Mouse (Mus musculus): ENCODE data around the gene Haao. TPM values are rescaled to one million over a fixed set of nuclear protein-coding genes. Genes with fewer than 3 reads are reported as not detected.

The Haao gene
- polyA plus RNA-seq (2014; fragmentation: Nextera tagmentation; extraction: Ambion mirVana), result 0.37 and 0.92 TPM in 2 replicates

DNA sequence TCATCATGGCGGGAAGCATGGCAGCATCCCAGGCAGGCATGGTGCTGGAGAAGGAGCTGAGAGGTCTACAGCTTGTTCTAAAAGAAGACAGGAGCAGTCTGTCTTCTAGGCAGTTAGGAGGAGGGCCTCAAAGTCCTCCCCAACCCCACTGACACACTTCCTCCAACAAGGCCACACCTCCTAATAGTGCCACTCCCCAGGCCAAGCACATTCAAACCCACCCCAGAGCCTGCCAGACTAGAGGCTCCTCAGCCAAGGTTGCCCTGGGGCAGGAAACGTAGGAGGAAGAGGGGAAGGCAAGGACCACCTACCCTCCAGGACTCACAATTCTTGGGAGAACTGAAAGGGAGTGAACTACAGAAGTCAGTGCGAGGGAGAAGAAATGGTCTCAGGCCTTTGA, at the start of gene Haao:
TSS of gene Haao (minus strand) at position 149 of the 400 bp plus-strand sequence.
- Histone ChIP-seq H3K4me1 (ENCODE audit: control insufficient read depth, insufficient read depth, low read length) (no peaks in the 10 kb centered on the region), H3K4me2 (ENCODE audit: low read depth, low read length) (no peak within 1 kb of the TSS), H3K9me3 (ENCODE audit: control insufficient read depth, low read length) (no peaks in the 10 kb centered on the region), H3K9ac (ENCODE audit: low read depth, low read length) (no peak within 1 kb of the TSS), H3K36me3 (ENCODE audit: control insufficient read depth, insufficient read depth, low read length) (no peaks in the 10 kb centered on the region), H3K27me3 (replicated peaks; ENCODE audit: control insufficient read depth, insufficient read depth, low read length) (no peaks in the 10 kb centered on the region), H3K27ac (replicated peaks; ENCODE audit: low read depth, low read length) (no peak within 1 kb of the TSS), H3K4me3 (ENCODE audit: low read depth, low read length) (no peak within 1 kb of the TSS)
- no peak for DNase-seq (ENCODE audit: low spot score)
- ATAC-seq (ENCODE audit: low read depth), result no peak
- 76% methylated on average over 3 of the region's 3 CpGs for WGBS

DNA sequence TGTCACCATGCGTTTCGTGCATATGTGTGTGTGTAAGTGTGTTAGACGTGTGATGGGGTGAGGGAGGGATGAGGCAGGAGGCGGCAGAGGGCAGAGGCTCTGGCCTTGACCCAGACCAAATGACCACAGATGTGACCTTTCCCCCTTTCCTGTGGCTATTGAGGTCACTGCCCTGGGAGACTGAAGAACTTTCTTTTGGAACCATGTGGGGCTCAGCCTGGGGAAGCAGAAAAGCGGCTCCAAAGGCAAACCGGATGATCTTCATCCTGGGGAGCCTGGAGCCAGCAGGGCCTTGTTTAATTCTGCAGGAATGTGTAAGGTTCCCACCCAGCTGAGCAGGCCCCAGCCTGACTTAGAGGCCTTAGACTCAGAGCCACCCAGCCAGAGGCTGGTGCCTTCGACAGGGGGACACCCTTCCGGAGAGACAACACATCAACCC, 49.6 kb upstream of the Haao start:
- no peaks in the 10 kb centered on the region for H3K36me3 ChIP-seq (ENCODE audit: control insufficient read depth, insufficient read depth, low read length)
- no peaks in the 10 kb centered on the region for H3K9me3 ChIP-seq (ENCODE audit: control insufficient read depth, low read length)
- H3K9ac ChIP-seq (ENCODE audit: low read depth, low read length), result peak overlapping the region; percentile 25; the same call in 1 of the 2 replicates
- DNase-seq (ENCODE audit: low spot score), result peak; percentile 75
- WGBS, result 46% methylated on average over 8 of the region's 8 CpGs
- no peak for ATAC-seq (ENCODE audit: low read depth)
- H3K4me1 ChIP-seq (ENCODE audit: control insufficient read depth, insufficient read depth, low read length), result peaks cover 28% of the 10 kb centered on the region
- no peak overlapping the region for H3K4me2 ChIP-seq (ENCODE audit: low read depth, low read length)
- H3K4me3 ChIP-seq (ENCODE audit: low read depth, low read length), result no peak overlapping the region
- H3K27ac ChIP-seq (replicated peaks; ENCODE audit: low read depth, low read length), result peak overlapping the region; percentile 41
- H3K27me3 ChIP-seq (replicated peaks; ENCODE audit: control insufficient read depth, insufficient read depth, low read length), result no peaks in the 10 kb centered on the region

DNA sequence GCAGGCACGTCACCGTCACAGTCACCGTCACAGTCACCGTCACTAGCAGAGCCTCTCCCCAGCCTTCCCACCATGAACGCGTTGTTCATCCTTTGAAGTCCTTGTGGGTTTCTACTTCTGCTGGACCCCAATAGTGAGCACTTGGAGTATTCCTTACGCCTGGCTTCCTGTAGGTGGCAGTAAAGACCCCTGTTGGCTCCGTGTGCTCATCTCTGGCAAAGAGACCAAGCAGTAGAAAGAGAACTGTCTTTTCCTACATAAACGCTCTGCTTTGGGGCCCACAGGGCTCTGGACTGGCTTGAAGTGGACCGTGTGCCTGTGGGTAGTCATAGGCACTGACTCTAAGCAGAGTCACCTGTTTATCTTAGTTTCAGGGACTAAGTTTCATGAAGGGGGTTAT, 49.0 kb upstream of the Haao start:
- Histone ChIP-seq H3K27me3 (replicated peaks; ENCODE audit: control insufficient read depth, insufficient read depth, low read length) (no peaks in the 10 kb centered on the region), H3K4me1 (ENCODE audit: control insufficient read depth, insufficient read depth, low read length) (peaks cover 25% of the 10 kb centered on the region), H3K36me3 (ENCODE audit: control insufficient read depth, insufficient read depth, low read length) (no peaks in the 10 kb centered on the region), H3K9ac (ENCODE audit: low read depth, low read length) (no peak overlapping the region), H3K4me2 (ENCODE audit: low read depth, low read length) (no peak overlapping the region), H3K27ac (replicated peaks; ENCODE audit: low read depth, low read length) (peak overlapping the region; percentile 41; the same call in 1 of the 2 replicates), H3K4me3 (ENCODE audit: low read depth, low read length) (no peak overlapping the region), H3K9me3 (ENCODE audit: control insufficient read depth, low read length) (no peaks in the 10 kb centered on the region)
- 16% methylated on average over 10 of the region's 10 CpGs for WGBS
- peak; percentile 34 for ATAC-seq (ENCODE audit: low read depth)
- DNase-seq (ENCODE audit: low spot score), result peak; percentile 83

DNA sequence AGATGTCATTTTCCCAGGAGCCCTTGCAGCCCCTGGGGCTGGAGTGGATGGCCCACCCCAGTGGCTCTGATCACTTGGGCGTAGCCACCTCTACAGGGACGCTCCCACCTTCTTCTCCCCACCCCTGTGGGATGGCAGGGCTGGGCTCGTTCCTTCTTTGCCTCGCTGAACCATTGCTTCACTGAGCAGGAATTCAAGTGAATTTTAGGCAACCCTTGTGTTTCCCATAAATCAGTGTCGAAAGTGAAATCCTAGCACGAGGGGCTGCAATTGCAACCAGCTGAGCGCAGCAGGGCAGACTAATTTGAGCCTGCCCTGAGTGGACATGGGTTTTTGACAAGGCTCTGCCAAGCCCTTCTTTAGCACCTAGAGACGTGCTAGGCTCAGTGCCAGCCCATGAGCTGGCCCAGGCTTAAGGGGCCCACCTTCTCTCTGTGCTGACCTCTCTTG, 47.6 kb upstream of the Haao start:
- ATAC-seq (ENCODE audit: low read depth), result peak; percentile 51; the same call in 1 of the 2 replicates
- Histone ChIP-seq H3K27me3 (replicated peaks; ENCODE audit: control insufficient read depth, insufficient read depth, low read length) (no peaks in the 10 kb centered on the region), H3K27ac (replicated peaks; ENCODE audit: low read depth, low read length) (peak overlapping the region; percentile 70), H3K4me2 (ENCODE audit: low read depth, low read length) (no peak overlapping the region), H3K9ac (ENCODE audit: low read depth, low read length) (0 out of 2 replicates have a peak overlapping the region, but pooled peaks have one; percentile 27), H3K36me3 (ENCODE audit: control insufficient read depth, insufficient read depth, low read length) (no peaks in the 10 kb centered on the region), H3K4me3 (ENCODE audit: low read depth, low read length) (no peak overlapping the region), H3K9me3 (ENCODE audit: control insufficient read depth, low read length) (no peaks in the 10 kb centered on the region), H3K4me1 (ENCODE audit: control insufficient read depth, insufficient read depth, low read length) (peaks cover 33% of the 10 kb centered on the region)
- WGBS, result 26% methylated on average over 8 of the region's 8 CpGs
- peak; percentile 71 for DNase-seq (ENCODE audit: low spot score)

DNA sequence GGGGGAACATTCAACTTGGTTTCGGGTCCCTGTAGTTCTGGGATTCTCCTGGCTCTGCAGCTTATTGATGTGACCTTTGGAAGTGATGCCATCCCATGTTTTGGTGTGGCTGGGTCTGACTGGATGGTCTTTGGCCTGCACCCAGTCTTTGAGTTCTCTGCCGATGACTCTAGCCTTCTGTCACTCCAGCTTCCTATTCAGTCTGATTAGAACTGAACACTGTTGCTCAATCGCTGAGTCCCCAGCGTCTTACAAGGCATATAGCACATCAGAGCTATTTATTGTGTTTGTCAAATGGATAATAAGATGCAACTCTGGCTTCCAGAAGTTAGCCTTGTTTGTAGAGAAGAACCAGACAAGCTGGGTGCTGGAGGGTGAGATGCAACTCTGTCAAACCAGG, 45.4 kb upstream of the Haao start:
- Histone ChIP-seq H3K4me3 (ENCODE audit: low read depth, low read length) (no peak overlapping the region), H3K27me3 (replicated peaks; ENCODE audit: control insufficient read depth, insufficient read depth, low read length) (no peaks in the 10 kb centered on the region), H3K9me3 (ENCODE audit: control insufficient read depth, low read length) (no peaks in the 10 kb centered on the region), H3K4me2 (ENCODE audit: low read depth, low read length) (no peak overlapping the region), H3K27ac (replicated peaks; ENCODE audit: low read depth, low read length) (no peak overlapping the region), H3K36me3 (ENCODE audit: control insufficient read depth, insufficient read depth, low read length) (no peaks in the 10 kb centered on the region), H3K4me1 (ENCODE audit: control insufficient read depth, insufficient read depth, low read length) (peaks cover 47% of the 10 kb centered on the region), H3K9ac (ENCODE audit: low read depth, low read length) (no peak overlapping the region)
- DNase-seq (ENCODE audit: low spot score) (no peak), ATAC-seq (ENCODE audit: low read depth) (no peak)
- WGBS, result 85% methylated on average over 4 of the region's 4 CpGs

DNA sequence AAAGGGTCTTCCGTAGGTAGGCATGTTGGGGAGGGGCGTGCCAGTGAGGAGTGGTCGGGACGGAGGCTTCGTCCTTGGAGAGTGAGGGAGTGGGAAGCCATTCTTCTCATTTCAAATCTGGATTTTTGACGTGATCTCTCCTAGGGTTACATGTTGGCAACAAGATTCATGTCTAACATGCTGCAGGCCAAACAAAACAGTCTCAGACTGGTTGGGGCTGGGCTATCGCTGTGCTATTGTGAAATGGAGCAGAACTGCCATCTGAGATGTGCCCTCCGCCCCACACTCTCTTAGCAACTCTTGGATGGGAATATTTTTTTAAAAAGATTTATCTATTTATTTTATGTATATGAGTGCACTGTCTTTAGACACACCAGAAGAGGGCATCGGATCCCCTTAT, 44.1 kb upstream of the Haao start:
- 58% methylated on average over 9 of the region's 9 CpGs for WGBS
- peak; percentile 45; the same call in 1 of the 2 replicates for ATAC-seq (ENCODE audit: low read depth)
- Histone ChIP-seq H3K9me3 (ENCODE audit: control insufficient read depth, low read length) (no peaks in the 10 kb centered on the region), H3K27me3 (replicated peaks; ENCODE audit: control insufficient read depth, insufficient read depth, low read length) (no peaks in the 10 kb centered on the region), H3K36me3 (ENCODE audit: control insufficient read depth, insufficient read depth, low read length) (no peaks in the 10 kb centered on the region), H3K4me2 (ENCODE audit: low read depth, low read length) (no peak overlapping the region), H3K4me3 (ENCODE audit: low read depth, low read length) (no peak overlapping the region), H3K4me1 (ENCODE audit: control insufficient read depth, insufficient read depth, low read length) (peaks cover 36% of the 10 kb centered on the region), H3K27ac (replicated peaks; ENCODE audit: low read depth, low read length) (peak overlapping the region; percentile 19; the same call in 1 of the 2 replicates), H3K9ac (ENCODE audit: low read depth, low read length) (no peak overlapping the region)
- DNase-seq (ENCODE audit: low spot score), result peak; percentile 50

DNA sequence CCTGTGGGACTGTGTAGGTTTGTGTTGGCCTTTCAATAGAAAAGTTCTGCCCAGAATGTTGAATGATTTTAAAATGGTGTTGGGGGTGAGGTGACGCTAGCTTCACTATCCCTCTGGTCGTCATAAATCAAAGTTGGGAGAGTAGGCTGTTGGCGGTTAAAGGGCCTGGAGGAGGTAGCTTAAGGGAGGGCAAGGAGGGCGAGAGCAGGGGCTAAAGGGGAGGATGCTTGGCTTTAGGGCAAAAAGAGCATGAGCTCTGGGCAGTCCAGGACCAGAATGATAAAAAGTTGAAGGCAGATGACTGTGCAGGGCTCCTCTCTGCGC, 42.6 kb upstream of the Haao start:
- Histone ChIP-seq H3K4me3 (ENCODE audit: low read depth, low read length) (no peak overlapping the region), H3K9me3 (ENCODE audit: control insufficient read depth, low read length) (no peaks in the 10 kb centered on the region), H3K4me2 (ENCODE audit: low read depth, low read length) (no peak overlapping the region), H3K36me3 (ENCODE audit: control insufficient read depth, insufficient read depth, low read length) (no peaks in the 10 kb centered on the region), H3K9ac (ENCODE audit: low read depth, low read length) (peak overlapping the region; percentile 5; the same call in 1 of the 2 replicates), H3K4me1 (ENCODE audit: control insufficient read depth, insufficient read depth, low read length) (peaks cover 28% of the 10 kb centered on the region), H3K27me3 (replicated peaks; ENCODE audit: control insufficient read depth, insufficient read depth, low read length) (no peaks in the 10 kb centered on the region), H3K27ac (replicated peaks; ENCODE audit: low read depth, low read length) (peak overlapping the region; percentile 80)
- DNase-seq (ENCODE audit: low spot score) (no peak), ATAC-seq (ENCODE audit: low read depth) (no peak)
- 73% methylated on average over 5 of the region's 5 CpGs for WGBS

DNA sequence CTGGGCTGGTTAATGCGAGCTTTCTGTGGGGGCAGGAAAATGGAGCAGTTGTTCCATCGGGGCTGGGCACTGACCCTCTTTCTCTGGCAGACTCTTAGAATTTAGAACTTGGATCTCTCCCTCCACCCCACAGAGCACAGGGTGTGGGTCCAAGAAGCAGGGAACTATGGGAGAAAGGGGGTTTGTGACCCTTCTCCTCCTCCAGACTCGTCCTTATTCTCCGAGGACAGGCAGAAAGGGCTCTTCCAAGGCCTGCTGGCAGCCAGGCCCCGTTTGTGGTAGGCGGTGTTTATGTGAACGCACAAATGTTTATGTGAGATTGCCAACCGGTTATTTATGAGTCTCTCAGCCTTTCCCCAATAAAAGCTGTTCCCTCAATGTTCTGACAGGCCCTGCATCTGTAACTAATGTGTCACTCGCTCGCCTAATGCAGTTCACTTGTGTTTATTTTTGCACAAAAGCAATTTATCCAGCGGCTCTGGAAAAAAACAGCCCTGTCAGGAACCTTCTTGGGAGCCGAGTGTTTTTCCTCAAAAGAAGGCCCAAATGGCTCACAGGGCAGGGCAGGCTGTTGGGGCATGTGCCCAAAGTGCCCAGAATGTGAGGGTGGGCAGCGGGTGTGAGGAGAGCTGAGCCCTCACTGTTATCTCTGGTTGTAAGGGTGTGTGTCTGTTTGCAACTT, 42.1 kb upstream of the Haao start:
- no peaks in the 10 kb centered on the region for H3K27me3 ChIP-seq (replicated peaks; ENCODE audit: control insufficient read depth, insufficient read depth, low read length)
- WGBS, result 41% methylated on average over 13 of the region's 13 CpGs
- H3K27ac ChIP-seq (replicated peaks; ENCODE audit: low read depth, low read length), result peak overlapping the region; percentile 80
- peak overlapping the region; percentile 5; the same call in 1 of the 2 replicates for H3K9ac ChIP-seq (ENCODE audit: low read depth, low read length)
- H3K4me1 ChIP-seq (ENCODE audit: control insufficient read depth, insufficient read depth, low read length), result peaks cover 28% of the 10 kb centered on the region
- H3K4me3 ChIP-seq (ENCODE audit: low read depth, low read length), result no peak overlapping the region
- ATAC-seq (ENCODE audit: low read depth) (peak; percentile 50; the same call in 1 of the 2 replicates), DNase-seq (ENCODE audit: low spot score) (peak; percentile 89)
- no peaks in the 10 kb centered on the region for H3K9me3 ChIP-seq (ENCODE audit: control insufficient read depth, low read length)
- H3K36me3 ChIP-seq (ENCODE audit: control insufficient read depth, insufficient read depth, low read length), result no peaks in the 10 kb centered on the region
- H3K4me2 ChIP-seq (ENCODE audit: low read depth, low read length), result no peak overlapping the region

DNA sequence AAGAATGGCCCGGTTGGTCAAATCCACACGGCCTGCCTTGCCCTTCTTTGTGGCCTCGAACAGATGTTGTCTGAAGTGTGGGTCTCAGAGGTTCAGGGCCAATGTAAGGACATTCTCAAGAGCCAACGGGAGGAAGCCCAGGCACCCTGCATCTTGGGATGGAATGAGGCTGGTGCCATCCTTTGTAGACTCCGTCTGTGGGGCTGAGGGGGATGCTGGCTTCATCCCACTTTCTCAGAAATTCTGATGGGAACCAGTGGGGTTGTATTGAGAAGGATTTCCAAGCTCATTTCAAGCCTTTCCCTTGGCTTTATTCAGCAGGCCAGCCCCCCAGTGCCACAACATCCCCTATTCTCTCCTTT, 41.5 kb upstream of the Haao start:
- H3K27ac ChIP-seq (replicated peaks; ENCODE audit: low read depth, low read length), result peak overlapping the region; percentile 80
- WGBS, result 88% methylated on average over 5 of the region's 5 CpGs
- H3K9me3 ChIP-seq (ENCODE audit: control insufficient read depth, low read length), result no peaks in the 10 kb centered on the region
- no peak overlapping the region for H3K4me2 ChIP-seq (ENCODE audit: low read depth, low read length)
- no peaks in the 10 kb centered on the region for H3K27me3 ChIP-seq (replicated peaks; ENCODE audit: control insufficient read depth, insufficient read depth, low read length)
- peaks cover 28% of the 10 kb centered on the region for H3K4me1 ChIP-seq (ENCODE audit: control insufficient read depth, insufficient read depth, low read length)
- H3K4me3 ChIP-seq (ENCODE audit: low read depth, low read length), result no peak overlapping the region
- H3K9ac ChIP-seq (ENCODE audit: low read depth, low read length), result no peak overlapping the region
- no peak for DNase-seq (ENCODE audit: low spot score)
- no peak for ATAC-seq (ENCODE audit: low read depth)
- no peaks in the 10 kb centered on the region for H3K36me3 ChIP-seq (ENCODE audit: control insufficient read depth, insufficient read depth, low read length)

Data from embryonic facial prominence, embryonic 14.5 days (tissue).